Mouse (Mus musculus) spleen, adult 18-20 months (tissue): ENCODE measurements at regions not wholly inside any gene's neighbourhood (a gene's known extent, or its start where the extent isn't known, plus 50 kb on each side); places are given as distances from the start of the nearest gene placed in this dataset.

Source experiments
- DNase-seq, 2 experiments: peaks; one replicate each; pipeline ENCODE4 v3.0.0; 2022; ENCODE audit warnings: mixed read lengths in 2 of 2

GRCm38 (mm10) chr10:99900955-99901835 is 114.2 kb upstream of the Kitl start:
- DNase-seq: no peak

GRCm38 (mm10) chr10:99893999-99894398 is 121.4 kb upstream of the Kitl start:
- DNase-seq: no peak

GRCm38 (mm10) chr10:99891899-99892298 is 123.5 kb upstream of the Kitl start:
- no peak for DNase-seq

- DNase-seq: no peak
These were observed 122.4 kb upstream of the Csl start for GRCm38 (mm10) chr10:99881901-99882300.

- DNase-seq: no peak
These were observed 119.9 kb upstream of the Csl start for GRCm38 (mm10) chr10:99879362-99879761.

GRCm38 (mm10) chr10:99864711-99865110 is 105.3 kb upstream of the Csl start:
- no peak for DNase-seq

- no peak for DNase-seq
These were observed 101.0 kb upstream of the Csl start for GRCm38 (mm10) chr10:99860322-99861089.

GRCm38 (mm10) chr10:99844110-99844509 is 84.7 kb upstream of the Csl start:
- no peak for DNase-seq

GRCm38 (mm10) chr10:99841167-99841843 is 81.8 kb upstream of the Csl start:
- DNase-seq: no peak

GRCm38 (mm10) chr10:99840179-99840876 is 80.9 kb upstream of the Csl start:
- no peak for DNase-seq

- DNase-seq: no peak
These were observed 77.5 kb upstream of the Csl start for GRCm38 (mm10) chr10:99836835-99837412.

GRCm38 (mm10) chr10:99834905-99835633 is 75.6 kb upstream of the Csl start:
- DNase-seq: no peak

GRCm38 (mm10) chr10:99829974-99830373 is 70.5 kb upstream of the Csl start:
- DNase-seq: no peak

GRCm38 (mm10) chr10:99827476-99827875 is 68.0 kb upstream of the Csl start:
- DNase-seq: no peak

GRCm38 (mm10) chr10:99825881-99826280 is 66.4 kb upstream of the Csl start:
- no peak for DNase-seq

GRCm38 (mm10) chr10:99812069-99812650 is 52.7 kb upstream of the Csl start:
- no peak for DNase-seq

GRCm38 (mm10) chr10:99811430-99811829 is 52.0 kb upstream of the Csl start:
- DNase-seq: no peak
